Mouse (Mus musculus) lung, adult 18-20 months (tissue): ENCODE measurements around the gene Snx29.

Source experiments
- DNase-seq, 2 experiments: peaks; one replicate each; pipeline ENCODE4 v3.0.0; 2022; ENCODE audit warnings: mixed read lengths in 2 of 2

Snx29 gene

DNA sequence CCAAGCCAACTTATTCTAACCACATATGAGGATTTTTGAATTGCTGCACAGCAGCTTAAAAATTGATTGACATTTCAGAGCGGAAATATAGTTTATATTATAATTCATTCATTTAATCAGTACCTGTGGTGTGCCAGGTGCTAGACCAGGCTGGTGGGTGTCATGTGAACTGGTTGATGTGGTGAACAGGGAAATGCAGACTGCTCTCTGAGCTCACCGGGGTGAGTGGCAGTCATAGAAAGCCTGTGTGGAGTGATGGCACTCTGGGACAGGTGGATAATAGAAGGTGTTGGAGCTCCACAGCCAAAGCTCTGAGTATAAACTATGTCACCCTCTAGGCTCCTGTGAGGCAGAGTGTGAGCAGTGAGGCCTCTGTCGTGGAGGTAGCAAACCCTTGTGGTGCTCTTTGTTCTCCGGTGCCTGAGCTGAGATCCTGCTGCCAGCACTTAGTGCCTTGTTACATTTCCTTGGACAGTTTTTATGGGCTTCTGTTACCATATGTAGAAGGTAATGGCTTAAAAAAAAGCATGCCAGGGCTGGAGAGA is 324.1 kb downstream of the Snx29 start:
- DNase-seq: no peak

DNA sequence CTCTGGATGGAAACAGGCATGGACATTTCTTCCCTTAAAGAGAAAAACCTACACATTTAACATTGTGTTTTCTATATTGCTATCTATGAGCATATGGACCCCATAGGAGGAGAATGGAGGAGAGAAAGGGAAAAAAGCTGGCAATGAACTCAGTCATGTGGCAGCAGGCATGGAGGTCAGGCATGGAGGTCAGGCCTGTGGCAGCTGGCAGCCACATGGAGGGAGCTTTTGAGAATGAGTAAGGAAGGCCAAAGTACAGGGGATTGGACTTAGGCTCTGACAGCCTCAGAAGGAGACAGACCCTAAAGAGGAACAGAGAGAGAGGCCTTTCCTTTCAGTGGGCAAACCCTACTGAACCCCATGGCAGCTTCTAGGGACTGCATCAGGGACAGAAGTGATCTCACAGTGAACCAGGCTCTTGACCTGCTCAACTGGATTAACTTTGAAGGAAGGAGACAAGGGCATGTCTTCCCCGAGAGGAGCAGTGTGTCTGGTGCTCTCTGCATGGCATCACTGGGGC is 325.5 kb downstream of the Snx29 start:
- no peak for DNase-seq

DNA sequence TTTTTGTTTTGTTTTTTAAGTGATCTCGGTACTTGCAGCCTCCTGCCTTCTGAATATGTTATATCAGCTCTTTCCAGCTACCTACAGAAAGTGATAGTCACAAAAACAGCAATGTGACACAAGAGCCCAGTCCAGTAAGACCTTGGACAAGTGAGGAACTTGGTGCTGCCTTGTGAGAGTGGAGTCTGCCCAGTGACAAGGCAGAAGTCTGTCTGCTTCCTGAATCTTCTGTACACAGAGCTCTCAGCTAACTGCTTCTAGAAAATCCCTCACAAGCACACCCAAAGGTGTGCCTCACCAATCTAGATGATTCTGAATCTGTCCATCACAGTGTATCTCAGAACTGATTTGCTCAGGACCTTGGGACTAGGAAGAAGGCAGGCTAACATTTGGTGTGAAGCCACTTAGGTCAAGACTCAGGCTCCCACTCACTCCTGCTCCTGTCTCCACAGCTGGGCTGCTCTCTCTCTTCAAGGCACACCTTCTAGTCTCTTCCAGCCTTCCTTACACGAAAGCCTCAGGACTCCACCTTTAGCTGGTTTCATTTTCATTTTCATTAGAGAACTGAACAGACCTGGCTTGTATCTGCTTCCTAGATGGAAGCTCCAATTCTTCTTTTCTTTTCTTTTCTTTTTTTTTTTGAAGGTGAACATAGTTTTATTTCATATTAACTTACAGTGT is 330.1 kb downstream of the Snx29 start:
- DNase-seq: no peak

DNA sequence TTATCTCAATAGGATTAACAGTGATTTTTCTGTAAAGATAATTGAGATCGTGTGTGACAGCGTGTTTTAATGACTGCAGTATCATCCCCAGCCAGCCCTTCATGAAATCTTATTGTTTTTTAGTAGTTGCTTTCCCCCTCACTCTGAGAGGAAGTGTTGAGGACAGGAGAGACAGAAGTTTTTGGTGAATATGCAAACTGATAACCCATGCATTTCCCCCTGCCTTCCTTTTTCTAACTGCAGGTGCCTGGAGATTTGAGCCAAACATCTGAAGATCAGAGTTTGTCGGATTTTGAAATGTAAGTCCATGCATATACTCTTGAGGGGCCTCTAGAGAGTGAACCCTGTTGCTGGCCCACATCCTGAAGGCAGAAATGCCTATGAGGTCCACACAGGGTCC is 333.2 kb downstream of the Snx29 start:
- DNase-seq: no peak

DNA sequence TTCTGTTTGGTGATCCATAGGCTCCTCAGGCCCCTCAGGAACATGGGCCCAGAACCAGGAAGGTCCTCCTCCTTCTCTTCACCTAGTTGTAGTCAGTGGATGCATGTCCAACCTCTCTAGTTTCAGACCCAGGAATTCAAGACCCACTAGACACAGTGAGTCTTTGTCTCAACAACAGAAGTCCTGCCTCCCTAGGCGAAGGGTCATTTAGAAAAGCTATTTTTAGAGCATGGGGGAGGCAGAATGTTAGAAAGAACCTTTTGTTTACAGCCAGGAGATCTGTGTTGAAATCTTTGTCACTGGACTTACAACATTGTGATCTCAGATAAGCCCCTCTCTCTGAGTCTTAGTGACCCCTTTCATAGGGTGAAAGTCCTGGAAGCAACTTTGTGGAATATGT is 334.4 kb downstream of the Snx29 start:
- no peak for DNase-seq

DNA sequence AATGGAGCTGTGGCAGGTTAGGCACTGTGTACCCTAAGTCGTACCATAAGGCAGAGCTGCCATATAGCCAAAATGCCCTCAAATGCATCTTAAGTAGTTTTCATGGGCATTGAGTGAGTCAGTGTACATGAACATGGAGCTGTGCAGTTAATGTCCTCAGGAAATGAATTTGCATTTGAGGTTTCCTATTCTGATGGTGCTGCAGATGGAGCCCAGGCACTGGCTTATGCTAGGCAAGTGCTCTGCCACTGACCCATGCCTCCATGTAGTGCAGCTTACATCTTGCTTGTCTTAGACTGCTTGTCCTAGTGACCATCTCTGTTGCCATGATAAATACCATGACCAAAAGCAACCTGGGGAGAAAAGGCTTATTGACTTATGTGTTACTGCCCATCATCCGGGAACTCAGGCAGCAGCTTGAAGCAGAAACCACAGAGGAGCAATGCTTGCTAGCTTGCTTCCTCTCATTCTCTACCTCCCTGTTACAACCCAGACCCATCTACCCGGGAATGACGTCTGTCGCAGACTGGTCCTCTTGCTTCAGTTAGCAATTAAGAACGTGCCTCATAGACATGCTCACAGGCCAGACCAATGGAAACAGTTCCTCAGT is 336.5 kb downstream of the Snx29 start:
- DNase-seq: no peak

DNA sequence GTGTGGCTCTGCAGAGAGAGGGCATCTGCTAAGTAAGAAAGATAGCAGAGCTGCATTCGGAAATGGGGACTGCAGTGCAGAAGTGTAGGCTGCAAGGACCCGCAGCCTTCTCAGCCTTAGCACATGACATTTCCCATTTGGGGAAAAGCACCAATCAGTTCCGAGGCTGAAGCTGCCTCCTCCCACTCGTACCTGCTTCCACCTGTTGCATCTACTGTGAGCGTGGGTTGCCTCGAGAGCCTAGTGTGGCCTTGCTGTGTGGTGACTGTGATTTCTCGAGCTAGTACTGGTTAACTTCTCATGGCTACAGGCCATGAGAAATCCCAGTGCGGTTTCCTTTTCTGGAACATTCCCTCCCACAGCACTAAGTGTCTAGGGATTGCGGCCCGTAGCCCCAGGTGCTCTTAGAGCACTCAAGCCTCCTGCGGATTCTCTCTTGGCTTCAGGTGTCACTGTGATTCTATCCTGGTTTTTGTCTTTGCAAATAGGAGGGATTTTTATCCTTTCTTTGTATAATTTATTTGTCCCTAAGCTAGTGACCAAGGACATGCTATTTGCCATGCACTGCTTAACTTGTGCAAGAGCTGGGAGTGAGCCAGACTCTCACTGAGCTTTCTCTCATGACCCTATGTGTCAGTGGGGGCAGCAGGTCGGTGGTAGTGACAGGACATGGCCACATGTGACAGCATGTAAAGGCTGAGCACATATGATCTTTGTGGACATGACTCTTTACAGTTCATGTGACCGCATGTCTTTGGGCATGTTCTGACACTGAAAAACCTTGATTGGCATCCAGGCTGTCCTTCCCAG is 342.4 kb downstream of the Snx29 start:
- DNase-seq: peak in 1 of 2 experiments; percentile 18

DNA sequence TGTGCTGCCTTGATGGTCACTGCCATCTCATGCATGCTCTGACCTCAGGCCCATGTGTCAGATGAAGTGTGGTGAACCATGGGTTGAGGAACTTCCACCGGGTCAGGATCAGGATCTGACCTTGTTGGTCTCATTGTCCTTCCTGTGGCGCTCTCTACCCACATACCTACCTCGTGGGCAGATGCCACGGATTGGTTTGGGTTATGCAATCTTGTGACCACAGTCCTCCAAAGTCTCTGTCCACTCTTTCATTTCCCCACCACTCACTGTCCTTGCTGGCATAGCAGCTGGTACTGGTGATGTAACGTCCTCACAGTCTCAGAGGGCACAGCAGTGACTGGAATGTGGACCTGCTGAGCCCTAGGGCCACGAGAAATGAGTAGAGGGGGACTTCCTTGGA is 343.2 kb downstream of the Snx29 start:
- peak; percentile 17 to 25 for DNase-seq

DNA sequence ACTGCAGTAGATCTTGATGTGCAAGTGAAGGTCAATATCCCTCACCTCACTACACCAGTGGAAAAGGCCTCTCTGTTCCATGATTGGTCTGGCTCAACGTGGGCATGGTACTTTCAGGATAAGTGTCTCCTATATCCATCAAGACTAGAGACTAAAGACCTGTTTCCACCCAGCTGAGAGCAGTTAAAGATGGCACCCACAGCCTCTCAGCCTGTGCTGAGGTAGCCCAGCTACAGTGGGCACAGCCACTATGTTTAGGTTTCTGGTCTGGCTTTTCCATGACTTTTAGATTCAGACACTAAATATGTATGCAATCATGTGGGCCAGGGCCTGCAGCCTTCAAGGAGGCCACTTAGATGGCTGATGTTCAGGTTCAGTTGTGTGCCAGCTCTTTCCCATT is 345.7 kb downstream of the Snx29 start:
- no peak for DNase-seq

DNA sequence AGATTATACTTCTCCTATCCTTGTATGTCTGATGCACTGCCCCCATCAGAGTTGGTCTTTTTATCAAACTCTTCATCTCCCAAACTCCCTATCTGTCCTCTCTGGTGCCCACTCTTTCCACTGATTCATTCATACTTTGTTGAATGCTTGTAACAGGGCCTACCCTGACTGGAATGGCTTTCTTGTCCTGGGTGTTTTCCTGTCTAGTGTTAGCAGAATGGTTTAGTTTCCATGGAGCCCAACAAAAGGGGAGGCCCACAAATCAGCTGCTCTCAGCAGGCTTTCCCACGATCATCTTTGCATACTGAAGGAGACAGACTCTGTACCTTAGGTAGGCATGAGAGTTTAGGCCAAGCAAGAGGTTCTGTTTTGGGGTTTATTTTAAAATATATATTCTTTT is 346.2 kb downstream of the Snx29 start:
- DNase-seq: no peak

DNA sequence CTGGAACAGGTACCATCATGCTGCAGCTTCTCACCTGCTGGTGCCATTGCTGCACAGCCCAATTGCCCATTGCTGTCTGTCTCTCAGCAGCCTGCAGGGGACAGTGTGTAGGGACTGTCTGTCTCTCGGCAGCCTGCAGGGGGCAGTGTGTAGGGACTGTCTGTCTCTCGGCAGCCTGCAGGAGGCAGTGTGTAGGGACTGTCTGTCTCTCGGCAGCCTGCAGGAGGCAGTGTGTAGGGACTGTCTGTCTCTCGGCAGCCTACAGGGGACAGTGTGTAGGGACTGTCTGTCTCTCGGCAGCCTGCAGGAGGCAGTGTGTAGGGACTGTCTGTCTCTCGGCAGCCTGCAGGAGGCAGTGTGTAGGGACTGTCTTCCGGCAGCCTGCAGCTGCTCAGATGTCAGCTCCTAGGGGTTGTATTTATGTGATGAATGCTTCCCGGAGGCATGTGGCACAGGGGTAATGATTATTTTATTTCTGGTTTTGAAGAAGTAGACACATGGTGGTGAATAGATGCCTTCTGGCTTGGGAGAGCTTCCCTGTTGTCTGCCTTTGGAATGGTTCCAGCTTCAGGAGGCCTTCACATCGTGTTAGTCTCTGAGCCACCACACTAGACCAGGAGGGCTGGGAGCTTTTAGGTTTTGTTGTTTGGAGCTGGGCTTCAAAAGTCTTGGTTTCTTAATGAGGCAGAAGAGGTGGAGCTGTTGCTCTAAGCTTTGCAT is 347.7 kb downstream of the Snx29 start:
- no peak for DNase-seq

DNA sequence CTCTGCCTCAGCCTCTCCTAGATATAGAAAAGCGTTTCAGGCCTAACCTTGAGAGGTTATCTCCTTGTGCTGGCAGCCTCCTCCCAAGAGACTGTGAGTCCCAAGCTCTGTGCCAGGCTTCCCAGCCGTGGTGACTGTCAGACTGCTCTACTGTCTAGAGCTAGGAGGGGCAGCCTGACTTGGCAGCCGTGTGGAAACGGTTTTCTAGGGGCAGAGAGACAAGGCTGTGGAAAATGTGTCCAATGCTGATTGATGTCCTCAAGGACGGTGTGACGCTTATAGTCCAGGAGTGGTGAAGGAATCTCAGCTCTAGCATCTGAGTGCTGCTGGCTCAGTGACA is 348.2 kb downstream of the Snx29 start:
- DNase-seq: no peak

DNA sequence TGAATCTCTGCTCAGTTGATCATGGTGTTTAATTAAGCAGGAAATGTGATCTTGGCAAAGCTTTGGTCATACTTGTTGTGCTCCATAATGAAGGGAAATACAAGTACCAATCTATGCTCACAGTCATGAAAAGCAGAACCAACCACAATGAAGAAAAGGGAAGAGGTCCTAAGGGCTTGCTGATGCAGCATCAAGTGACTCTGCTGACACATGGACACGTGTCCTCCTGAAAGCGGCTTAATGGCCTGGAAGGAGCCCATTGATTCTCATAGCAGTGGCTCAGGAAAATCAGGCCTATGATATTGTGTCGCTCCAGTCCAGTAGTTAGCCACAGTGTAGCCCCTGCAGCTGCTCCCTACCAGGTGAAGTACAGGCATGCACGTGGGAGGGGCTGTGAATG is 353.3 kb downstream of the Snx29 start:
- no peak for DNase-seq

DNA sequence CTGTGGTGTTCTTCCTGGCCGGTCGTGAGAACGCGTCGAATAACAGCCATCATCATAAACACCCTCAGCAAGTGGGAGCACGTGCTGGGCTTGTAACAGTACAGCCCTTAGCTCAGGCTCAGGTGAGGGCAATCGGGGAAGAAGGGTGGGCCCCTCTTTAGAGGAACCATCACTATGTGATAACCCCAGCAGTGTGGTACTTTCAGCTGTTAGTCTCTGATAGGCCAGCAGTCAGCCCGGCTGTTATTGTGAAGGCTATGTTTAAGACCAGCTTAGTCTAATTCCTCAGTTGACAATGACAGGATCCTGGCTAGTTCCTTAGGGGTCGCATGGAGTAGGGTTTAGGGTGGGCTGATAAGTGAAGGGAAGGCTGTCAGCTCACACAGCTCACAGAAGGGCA is 362.6 kb downstream of the Snx29 start:
- no peak for DNase-seq

DNA sequence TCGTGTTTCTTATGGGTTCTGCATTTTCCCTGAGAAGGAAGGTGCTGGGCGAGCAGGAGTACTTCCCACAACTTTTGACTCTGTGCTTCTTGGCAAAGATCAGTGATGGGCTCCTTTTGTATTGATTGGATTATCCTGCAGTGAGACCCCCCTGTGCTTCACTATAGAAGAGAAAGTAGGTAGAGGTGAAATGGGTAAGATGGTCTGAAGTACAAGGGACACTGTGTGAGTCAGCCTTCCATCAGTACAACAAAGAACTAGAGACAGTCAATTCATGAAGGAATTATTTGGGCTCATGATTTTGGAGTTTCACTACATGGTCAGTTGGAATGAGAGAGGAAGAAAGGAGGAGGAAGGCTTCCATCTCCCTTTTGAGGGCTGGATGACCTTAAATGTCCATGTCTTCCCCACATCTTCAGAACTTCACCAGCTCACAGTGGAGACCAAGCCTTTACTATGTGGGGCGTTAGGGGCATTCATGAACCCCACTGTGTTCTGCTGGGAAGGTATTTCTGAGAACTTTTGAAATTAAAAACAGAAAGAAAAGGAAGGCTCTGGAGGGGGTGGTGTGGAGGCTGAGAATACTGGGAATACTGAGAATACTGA is 363.1 kb downstream of the Snx29 start:
- DNase-seq: no peak

DNA sequence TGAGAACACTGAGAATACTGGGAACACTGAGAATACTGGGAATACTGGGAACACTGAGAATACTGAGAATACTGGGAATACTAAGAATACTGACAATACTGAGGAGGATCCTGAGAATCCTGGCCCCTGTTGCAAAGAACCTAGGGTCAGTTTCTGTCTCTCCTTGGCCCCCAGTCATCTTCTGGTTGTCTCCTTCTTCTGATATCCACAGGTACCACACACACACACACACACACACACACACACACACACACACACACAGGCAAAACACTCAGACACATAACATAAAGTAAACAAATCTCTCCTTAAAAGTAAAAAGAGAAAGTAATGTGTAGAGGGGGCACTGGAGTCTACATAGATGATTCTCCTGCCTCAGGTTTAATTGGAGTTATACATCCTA is 365.1 kb downstream of the Snx29 start:
- DNase-seq: no peak

DNA sequence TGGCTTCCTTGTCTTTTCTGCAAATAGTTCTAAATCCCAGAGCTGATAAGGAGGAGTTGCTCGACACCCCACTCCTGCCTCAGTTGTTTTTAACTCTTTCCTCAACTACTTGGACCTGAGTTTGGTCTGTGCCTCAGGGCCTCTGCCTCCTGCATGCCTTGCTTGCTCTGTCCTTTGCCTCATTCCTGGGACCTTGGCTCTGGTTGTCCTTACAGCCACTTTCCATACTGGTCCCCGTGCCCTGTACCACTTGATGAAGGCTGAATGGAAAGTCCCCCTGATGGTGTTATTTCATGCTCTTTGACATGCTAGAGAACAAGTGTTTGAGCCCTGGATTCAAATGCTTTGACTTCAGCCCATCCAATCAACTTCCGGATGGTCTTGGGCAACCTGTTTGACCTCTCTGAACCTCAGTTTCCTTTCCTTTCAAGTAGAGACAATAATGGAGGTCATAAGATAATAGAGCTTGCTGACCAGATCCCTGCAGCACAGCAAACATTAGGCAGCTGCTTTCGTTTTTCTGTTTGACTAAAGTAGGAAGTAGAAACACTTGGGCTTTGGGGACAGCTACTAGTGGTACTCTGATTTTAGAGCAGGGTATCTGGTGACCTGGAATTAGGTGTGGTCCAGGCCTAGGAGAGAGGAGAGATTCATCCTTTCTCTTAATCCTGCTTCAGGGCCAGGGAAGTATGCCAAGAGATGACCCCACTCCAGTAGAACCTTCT is 365.7 kb downstream of the Snx29 start:
- DNase-seq: no peak

DNA sequence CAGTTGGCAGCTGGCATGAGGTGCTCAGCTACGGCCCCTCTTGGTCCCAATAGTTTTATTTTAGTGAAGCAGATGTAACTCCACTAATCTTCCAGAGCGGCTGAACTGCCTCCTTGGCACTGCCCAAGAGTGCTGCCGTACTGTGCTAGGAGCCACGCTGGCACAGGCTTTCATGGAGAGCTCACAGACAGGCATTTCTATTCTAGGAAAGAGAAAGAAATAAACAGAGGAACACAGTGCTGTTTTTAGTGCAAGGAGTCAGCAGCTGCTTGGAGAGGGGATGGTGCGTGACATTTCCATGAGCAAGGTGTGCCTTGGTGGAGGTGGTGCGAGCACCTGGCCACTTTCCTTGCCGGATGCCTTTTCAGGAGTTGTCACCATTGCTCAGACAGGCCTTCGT is 367.4 kb downstream of the Snx29 start:
- no peak for DNase-seq

DNA sequence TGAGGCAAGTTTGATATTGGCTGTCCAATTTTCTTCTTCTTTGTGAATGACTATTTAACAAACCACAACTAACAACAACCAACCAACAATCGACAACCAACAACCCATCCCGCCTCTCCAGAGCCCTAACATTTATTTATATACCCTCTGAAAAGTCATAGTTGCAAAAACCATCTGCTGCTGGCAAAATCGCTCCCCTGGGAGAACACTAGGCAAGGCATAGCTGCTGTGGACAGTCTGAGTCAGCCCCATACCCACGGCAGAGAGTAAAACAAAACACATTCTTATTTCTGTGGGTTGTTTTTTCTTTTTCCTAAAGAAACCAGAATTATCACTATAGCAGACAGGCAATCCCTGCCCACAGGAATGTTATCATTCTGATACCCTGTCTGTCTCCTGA is 368.0 kb downstream of the Snx29 start:
- DNase-seq: no peak

DNA sequence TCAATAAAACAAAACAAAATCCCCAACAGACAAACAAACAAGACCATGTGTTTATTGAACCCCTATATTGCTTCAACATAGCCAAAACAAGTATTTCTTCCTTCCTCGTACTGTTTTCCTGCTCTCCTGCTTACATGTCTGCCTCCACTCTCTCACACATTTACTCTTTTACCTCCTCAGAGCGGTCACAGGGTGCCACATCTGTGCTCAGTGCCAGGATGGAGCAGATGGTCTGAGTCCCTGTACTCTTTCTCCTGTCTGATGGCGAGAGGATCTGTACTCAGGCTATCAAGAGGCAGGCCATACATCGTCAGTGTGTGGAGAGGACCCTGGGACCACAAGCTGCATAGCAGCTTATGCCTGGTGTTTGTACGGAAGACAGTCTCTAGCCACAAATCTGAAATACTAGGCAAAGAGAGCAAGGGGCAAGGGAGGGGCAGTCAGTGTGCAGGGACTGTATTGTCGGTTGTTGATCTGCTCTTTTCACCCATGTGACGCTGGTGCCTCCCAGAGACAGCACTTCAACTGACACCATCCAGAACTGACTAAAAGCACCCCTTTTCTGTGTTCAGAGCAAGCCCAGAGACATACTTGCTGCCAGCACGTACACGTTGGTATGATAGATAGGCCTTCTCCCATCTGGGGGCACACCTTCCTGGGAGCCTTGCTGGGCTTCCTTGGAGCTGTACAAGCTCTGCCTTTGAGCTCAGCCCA is 368.9 kb downstream of the Snx29 start:
- no peak for DNase-seq

DNA sequence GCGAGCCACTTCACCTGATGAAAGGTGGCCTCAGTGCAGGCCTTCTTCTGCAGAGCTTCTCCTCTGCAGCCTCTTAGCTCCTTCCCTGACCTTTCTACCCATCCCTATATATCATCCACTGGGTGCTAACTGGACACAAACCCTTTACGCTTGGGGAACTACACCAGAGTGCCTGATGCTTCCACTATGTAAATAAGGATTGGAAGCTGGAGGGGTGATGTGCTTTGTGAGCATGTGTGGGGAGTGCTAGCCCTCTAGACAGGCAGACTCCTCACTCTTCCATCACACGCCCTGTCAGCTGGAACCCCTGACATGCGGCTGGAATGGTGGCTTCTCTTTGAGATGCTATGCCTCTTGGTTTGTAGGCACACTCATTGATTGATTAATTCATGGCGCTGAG is 370.0 kb downstream of the Snx29 start:
- no peak for DNase-seq
